Mouse (Mus musculus): Measurements from ENCODE around the gene Rad54l. TPM values are rescaled to one million over a fixed set of nuclear protein-coding genes. Genes with fewer than 3 reads are reported as not detected.

Rad54l gene
- polyA plus RNA-seq, 1 experiment from 2014 or later, result 37.6 TPM

DNA sequence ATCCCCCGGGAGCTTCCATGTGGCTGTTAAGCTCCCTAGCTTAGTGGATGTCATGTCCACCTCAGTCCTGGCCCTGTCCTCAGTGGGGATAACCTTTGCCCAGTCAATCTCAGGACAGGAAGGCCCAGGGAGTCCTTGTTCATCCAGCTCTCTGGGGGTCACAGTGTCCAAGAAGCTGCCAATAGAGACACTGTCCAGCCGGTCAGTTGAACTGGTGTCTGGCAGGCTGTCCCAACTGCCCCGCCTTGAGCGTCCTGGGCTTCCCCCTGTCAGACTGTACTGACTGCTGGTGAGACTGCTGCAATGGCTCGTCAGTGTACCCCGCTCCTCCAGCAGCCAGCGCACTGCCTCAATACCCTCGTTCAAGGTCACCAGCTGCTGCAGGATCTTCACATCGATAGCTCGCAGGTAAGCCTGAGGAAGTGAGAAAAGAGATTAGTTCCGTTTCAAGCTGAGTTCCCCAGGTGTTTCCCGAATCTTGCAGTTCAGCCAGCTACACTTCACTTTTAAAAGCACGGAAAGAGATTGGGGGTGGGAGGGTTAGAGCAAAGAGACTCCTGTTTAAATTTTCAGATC is 14.0 kb upstream of the Rad54l start:
- no peak overlapping the region for H3K27ac ChIP-seq
- H3K36me3 ChIP-seq, result 0 out of 2 replicates have a peak, but pooled peaks cover 8% of the 10 kb centered on the region
- H3K9ac ChIP-seq, result no peak overlapping the region
- H3K27me3 ChIP-seq, result no peaks in the 10 kb centered on the region
- H3K4me1 ChIP-seq, result peaks cover 3% of the 10 kb centered on the region; the same call in 1 of the 2 replicates
- no peak overlapping the region for H3K4me3 ChIP-seq
- no peak overlapping the region for H3K4me2 ChIP-seq
- 56% methylated on average over 13 of the region's 13 CpGs for WGBS
- no peaks in the 10 kb centered on the region for H3K9me3 ChIP-seq
- ATAC-seq (ENCODE audit: insufficient number of reproducible peaks, insufficient read depth, low FRiP score, low TSS enrichment, low read depth), result peak; percentile 43; the same call in 1 of the 2 replicates

DNA sequence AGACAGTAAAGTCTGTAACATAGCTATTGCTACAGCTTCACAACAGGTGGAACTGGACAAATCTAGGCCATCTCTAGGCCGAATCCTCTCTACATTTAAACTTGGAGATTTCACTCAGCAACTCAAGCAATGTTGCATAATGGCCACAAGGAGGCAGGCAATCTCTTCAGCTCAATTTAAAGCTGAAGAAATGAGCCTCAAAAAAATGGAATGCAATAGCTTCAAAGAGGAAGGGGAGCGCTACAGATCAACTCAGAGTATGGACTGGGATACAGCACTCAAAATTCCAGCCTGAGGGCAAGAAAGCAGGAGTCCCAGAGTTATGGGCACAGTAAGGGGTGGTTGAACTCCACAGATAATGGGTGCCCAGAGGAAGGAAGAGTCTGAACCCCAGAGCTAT is 11.5 kb upstream of the Rad54l start:
- no peak for ATAC-seq (ENCODE audit: insufficient number of reproducible peaks, insufficient read depth, low FRiP score, low TSS enrichment, low read depth)
- Histone ChIP-seq H3K4me2 (no peak overlapping the region), H3K4me1 (peaks cover 3% of the 10 kb centered on the region; the same call in 1 of the 2 replicates), H3K27ac (no peak overlapping the region), H3K9me3 (no peaks in the 10 kb centered on the region), H3K4me3 (no peak overlapping the region), H3K9ac (no peak overlapping the region), H3K27me3 (no peaks in the 10 kb centered on the region), H3K36me3 (0 out of 2 replicates have a peak, but pooled peaks cover 8% of the 10 kb centered on the region)
- WGBS, result 35% methylated on average over 2 of the region's 2 CpGs

GRCm38 (mm10) chr4:116133126-116133525 is 9.6 kb upstream of the Rad54l start:
- Histone ChIP-seq H3K9me3 (no peaks in the 10 kb centered on the region), H3K4me3 (no peak overlapping the region), H3K9ac (no peak overlapping the region; the same call in 1 of the 2 replicates), H3K27ac (no peak overlapping the region), H3K27me3 (no peaks in the 10 kb centered on the region), H3K4me2 (no peak overlapping the region), H3K36me3 (0 out of 2 replicates have a peak, but pooled peaks cover 8% of the 10 kb centered on the region), H3K4me1 (peaks cover 3% of the 10 kb centered on the region; the same call in 1 of the 2 replicates)
- ATAC-seq (ENCODE audit: insufficient number of reproducible peaks, insufficient read depth, low FRiP score, low TSS enrichment, low read depth), result no peak
- WGBS, result 75% methylated on average over 4 of the region's 4 CpGs

DNA sequence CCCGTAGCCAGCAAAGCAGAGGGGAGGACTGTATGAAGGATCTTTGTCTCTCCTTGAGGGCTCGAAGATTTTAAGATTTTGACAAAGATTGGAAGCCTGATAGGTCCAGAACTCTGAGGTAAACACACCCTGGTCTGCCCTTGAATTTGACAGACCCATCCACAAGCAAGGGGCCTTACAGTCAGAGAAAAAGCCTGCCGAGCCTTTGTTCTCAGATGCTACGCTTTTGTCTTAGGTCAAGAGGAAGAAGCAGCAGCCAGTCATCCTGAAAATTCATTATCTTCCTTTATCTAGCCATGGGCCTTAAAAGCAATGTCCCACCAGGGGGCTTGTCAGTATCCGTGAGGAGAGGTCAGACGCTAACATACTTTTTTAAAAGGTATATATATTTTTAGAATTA is 4.5 kb upstream of the Rad54l start:
- Histone ChIP-seq H3K27ac (no peak overlapping the region), H3K36me3 (no peaks in the 10 kb centered on the region), H3K27me3 (no peaks in the 10 kb centered on the region), H3K4me3 (no peak overlapping the region), H3K9me3 (no peaks in the 10 kb centered on the region), H3K4me2 (no peak overlapping the region), H3K9ac (no peak overlapping the region), H3K4me1 (peaks cover 13% of the 10 kb centered on the region; the same call in 1 of the 2 replicates)
- 76% methylated on average over 6 of the region's 6 CpGs for WGBS
- no peak for ATAC-seq (ENCODE audit: insufficient number of reproducible peaks, insufficient read depth, low FRiP score, low TSS enrichment, low read depth)

DNA sequence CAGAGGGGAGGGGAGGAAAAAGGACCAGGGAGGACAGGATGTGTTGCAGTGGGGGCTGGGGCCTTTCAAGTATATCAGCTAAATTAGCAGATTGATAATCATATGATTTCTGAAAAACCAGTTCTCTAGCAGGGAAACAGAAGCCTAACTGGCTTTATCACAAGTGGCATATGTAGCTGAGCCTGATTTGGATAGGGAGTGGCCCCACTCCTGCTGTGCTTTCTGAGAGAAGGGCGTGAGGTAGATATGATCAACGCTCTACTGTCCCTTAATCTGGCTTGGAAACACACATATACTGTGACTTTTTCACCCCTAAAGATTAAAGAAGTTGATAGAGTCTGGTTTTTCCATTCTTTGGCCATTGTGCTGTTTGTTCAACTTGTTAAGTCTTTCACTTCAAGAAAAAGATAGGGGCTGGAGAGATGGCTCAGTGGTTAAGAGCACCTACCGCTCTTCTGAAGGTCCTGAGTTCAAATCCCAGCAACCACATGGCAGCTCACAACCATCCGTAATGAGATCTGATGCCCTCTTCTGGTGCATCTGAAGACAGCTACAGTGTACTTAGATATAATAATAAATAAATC is 2.4 kb upstream of the Rad54l start:
- Histone ChIP-seq H3K36me3 (no peaks in the 10 kb centered on the region), H3K4me1 (peaks cover 18% of the 10 kb centered on the region; the same call in 1 of the 2 replicates), H3K9ac (no peak overlapping the region), H3K4me3 (no peak overlapping the region), H3K4me2 (no peak overlapping the region), H3K27me3 (no peaks in the 10 kb centered on the region), H3K27ac (no peak overlapping the region), H3K9me3 (no peaks in the 10 kb centered on the region)
- ATAC-seq (ENCODE audit: insufficient number of reproducible peaks, insufficient read depth, low FRiP score, low TSS enrichment, low read depth), result no peak
- WGBS, result 93% methylated on average over 4 of the region's 4 CpGs

DNA sequence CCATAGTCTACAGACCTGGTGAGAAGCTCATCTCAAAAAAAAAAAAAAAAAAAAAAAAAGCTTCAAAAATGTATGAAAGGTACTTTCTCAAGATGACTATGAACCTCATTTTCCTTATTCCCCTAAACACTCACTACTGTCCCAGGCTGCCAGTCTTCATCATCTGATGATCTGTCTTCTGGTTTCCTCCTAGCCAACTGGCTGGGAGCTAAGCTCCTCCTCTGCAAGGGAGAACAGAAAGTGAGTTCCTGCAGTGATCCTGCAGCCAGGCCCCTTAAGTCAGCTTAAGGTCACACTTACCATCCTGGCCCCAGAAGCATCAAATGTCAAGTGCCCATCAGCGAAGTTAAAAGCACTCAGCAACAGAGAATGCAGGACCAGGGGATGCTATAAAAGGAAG is 728 bp downstream of the Rad54l start:
- ATAC-seq (ENCODE audit: insufficient number of reproducible peaks, insufficient read depth, low FRiP score, low TSS enrichment, low read depth), result no peak
- Histone ChIP-seq H3K4me3 (peak overlapping the region; percentile 62), H3K9me3 (no peaks in the 10 kb centered on the region), H3K9ac (peak overlapping the region; percentile 76), H3K4me2 (peak overlapping the region; percentile 75), H3K27ac (no peak overlapping the region), H3K27me3 (no peaks in the 10 kb centered on the region), H3K36me3 (peaks cover 12% of the 10 kb centered on the region), H3K4me1 (peaks cover 18% of the 10 kb centered on the region; the same call in 1 of the 2 replicates)
- 0% methylated on average over 1 of the region's 1 CpGs for WGBS

DNA sequence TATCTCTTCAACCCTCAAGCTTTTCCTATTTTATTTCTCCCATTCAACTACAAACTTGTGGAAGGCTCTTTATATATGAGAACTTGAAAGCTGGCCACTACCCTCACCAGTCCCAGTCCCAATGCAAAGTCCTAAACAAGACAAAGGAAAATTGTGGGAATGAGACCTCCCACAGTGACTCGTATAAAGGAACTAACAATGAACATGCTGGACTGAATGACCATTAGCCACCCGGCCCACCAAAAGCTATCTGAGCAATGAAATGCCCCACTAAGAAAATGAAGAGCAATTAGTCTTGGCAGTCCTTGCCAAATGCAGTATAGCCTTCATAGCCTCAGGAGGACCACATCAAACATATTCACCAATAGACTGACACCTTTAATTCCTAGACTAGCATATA is 12.0 kb downstream of the Rad54l start:
- Histone ChIP-seq H3K9ac (no peak overlapping the region), H3K36me3 (peaks cover 57% of the 10 kb centered on the region), H3K4me3 (no peak overlapping the region), H3K27ac (no peak overlapping the region), H3K27me3 (no peaks in the 10 kb centered on the region), H3K9me3 (no peaks in the 10 kb centered on the region), H3K4me2 (no peak overlapping the region), H3K4me1 (no peaks in the 10 kb centered on the region)
- 88% methylated on average over 2 of the region's 2 CpGs for WGBS
- no peak for ATAC-seq (ENCODE audit: insufficient number of reproducible peaks, insufficient read depth, low FRiP score, low TSS enrichment, low read depth)

DNA sequence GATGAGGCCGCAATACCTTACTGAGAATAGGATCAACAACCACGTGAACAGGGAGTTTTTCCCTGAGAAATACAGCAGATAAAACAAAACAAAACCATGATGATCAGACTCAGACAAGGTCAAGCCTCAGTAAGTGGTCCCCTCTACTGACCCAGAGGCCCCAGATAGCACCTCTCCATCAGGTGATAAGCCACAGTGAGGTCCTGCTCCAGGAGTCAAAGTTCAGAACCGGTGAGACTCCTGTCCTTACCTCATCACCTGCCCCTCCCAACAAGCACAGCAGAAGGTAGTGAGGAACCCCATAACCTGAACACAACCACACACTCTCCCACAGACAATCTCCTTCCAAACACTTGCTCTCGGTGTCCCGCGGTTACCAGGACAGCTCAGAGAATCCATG is 12.8 kb downstream of the Rad54l start:
- no peaks in the 10 kb centered on the region for H3K9me3 ChIP-seq
- H3K27ac ChIP-seq, result no peak overlapping the region
- H3K9ac ChIP-seq, result no peak overlapping the region
- WGBS, result 94% methylated on average over 6 of the region's 6 CpGs
- H3K4me2 ChIP-seq, result no peak overlapping the region
- no peaks in the 10 kb centered on the region for H3K27me3 ChIP-seq
- no peak for ATAC-seq (ENCODE audit: insufficient number of reproducible peaks, insufficient read depth, low FRiP score, low TSS enrichment, low read depth)
- no peaks in the 10 kb centered on the region for H3K4me1 ChIP-seq
- H3K4me3 ChIP-seq, result no peak overlapping the region
- H3K36me3 ChIP-seq, result peaks cover 61% of the 10 kb centered on the region

DNA sequence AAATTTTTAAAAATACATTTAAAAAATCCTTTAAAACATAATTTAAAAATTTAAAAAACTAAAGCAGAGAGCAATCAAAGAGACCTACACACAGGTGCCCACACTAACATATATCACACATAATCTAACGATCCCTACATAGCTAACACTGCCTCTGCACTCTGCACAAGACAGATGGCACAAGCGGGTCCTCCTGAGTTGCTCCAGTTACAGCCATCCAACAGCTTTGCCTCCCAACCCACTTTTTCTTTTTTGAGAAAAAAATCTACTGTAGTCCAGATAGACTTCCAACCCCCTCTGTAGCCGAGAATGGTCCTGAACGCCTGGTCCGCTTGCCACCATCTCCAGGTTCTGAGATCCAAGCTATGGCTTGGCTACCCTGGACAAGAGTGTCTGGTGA is 18.2 kb downstream of the Rad54l start:
- H3K9ac ChIP-seq, result no peak overlapping the region
- no peak overlapping the region for H3K4me3 ChIP-seq
- H3K4me1 ChIP-seq, result no peaks in the 10 kb centered on the region
- H3K36me3 ChIP-seq, result peaks cover 75% of the 10 kb centered on the region
- H3K9me3 ChIP-seq, result no peaks in the 10 kb centered on the region
- H3K27me3 ChIP-seq, result no peaks in the 10 kb centered on the region
- WGBS, result 92% methylated on average over 5 of the region's 5 CpGs
- ATAC-seq (ENCODE audit: insufficient number of reproducible peaks, insufficient read depth, low FRiP score, low TSS enrichment, low read depth), result no peak
- H3K4me2 ChIP-seq, result no peak overlapping the region
- no peak overlapping the region for H3K27ac ChIP-seq

DNA sequence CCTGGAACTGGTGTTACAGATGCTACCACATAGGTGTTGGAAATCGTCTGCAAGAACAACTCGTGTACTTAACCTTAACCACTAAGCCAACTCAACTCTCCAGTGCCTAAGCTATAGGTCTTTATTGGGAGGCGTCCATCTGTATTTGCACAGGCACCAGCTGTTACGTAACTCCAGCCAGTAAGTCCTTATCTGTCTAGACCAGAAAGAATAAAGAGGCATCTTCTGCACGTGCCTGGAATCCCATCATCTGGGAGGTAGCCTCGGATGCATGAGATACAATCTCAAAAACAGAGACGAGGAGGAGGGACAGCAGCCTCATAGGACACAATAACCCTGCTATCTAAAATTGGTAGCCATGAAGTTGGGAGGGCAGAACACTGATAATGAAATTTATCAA is 22.5 kb downstream of the Rad54l start:
- peaks cover 97% of the 10 kb centered on the region for H3K36me3 ChIP-seq
- no peaks in the 10 kb centered on the region for H3K27me3 ChIP-seq
- H3K4me1 ChIP-seq, result no peaks in the 10 kb centered on the region
- no peak for ATAC-seq (ENCODE audit: insufficient number of reproducible peaks, insufficient read depth, low FRiP score, low TSS enrichment, low read depth)
- H3K27ac ChIP-seq, result no peak overlapping the region
- no peak overlapping the region for H3K9ac ChIP-seq
- H3K9me3 ChIP-seq, result no peaks in the 10 kb centered on the region
- no peak overlapping the region for H3K4me3 ChIP-seq
- H3K4me2 ChIP-seq, result no peak overlapping the region
- 85% methylated on average over 7 of the region's 7 CpGs for WGBS

GRCm38 (mm10) chr4:116097211-116097610 is 26.3 kb downstream of the Rad54l start:
- 89% methylated on average over 8 of the region's 8 CpGs for WGBS
- Histone ChIP-seq H3K9ac (peak overlapping the region; percentile 21; the same call in 1 of the 2 replicates), H3K36me3 (peaks cover 100% of the 10 kb centered on the region)

GRCm38 (mm10) chr4:116096291-116096690 is 27.2 kb downstream of the Rad54l start:
- no peak for ATAC-seq (ENCODE audit: insufficient number of reproducible peaks, insufficient read depth, low FRiP score, low TSS enrichment, low read depth)
- Histone ChIP-seq H3K9ac (no peak overlapping the region), H3K4me2 (no peak overlapping the region), H3K4me3 (no peak overlapping the region), H3K27me3 (no peaks in the 10 kb centered on the region), H3K27ac (no peak overlapping the region), H3K9me3 (no peaks in the 10 kb centered on the region), H3K4me1 (no peaks in the 10 kb centered on the region), H3K36me3 (peaks cover 100% of the 10 kb centered on the region)
- WGBS, result 92% methylated on average over 10 of the region's 10 CpGs

More at GRCm38 (mm10) chr4:116097211-116097610, 26.3 kb downstream of the Rad54l start:
- no peak for ATAC-seq (ENCODE audit: insufficient number of reproducible peaks, insufficient read depth, low FRiP score, low TSS enrichment, low read depth)
- no peaks in the 10 kb centered on the region for H3K4me1 ChIP-seq
- H3K9me3 ChIP-seq, result no peaks in the 10 kb centered on the region
- H3K4me3 ChIP-seq, result no peak overlapping the region
- H3K27ac ChIP-seq, result no peak overlapping the region
- H3K27me3 ChIP-seq, result no peaks in the 10 kb centered on the region
- H3K4me2 ChIP-seq, result no peak overlapping the region

Data from embryonic facial prominence, embryonic 13.5 days (tissue).